Mouse (Mus musculus) NIH3T3 (cell line): ENCODE data around the gene Zfp710.
"Not testable (repeated sequence)": the region's sequence is repeated elsewhere in the genome, so short reads cannot be mapped to it uniquely, and the experiment has no call there.

Experiments
- DNase-seq: peaks from one replicate; pipeline ENCODE4 v3.0.0-alpha.2; 2012; ENCODE audit warnings: low read depth

Gene Zfp710

DNA sequence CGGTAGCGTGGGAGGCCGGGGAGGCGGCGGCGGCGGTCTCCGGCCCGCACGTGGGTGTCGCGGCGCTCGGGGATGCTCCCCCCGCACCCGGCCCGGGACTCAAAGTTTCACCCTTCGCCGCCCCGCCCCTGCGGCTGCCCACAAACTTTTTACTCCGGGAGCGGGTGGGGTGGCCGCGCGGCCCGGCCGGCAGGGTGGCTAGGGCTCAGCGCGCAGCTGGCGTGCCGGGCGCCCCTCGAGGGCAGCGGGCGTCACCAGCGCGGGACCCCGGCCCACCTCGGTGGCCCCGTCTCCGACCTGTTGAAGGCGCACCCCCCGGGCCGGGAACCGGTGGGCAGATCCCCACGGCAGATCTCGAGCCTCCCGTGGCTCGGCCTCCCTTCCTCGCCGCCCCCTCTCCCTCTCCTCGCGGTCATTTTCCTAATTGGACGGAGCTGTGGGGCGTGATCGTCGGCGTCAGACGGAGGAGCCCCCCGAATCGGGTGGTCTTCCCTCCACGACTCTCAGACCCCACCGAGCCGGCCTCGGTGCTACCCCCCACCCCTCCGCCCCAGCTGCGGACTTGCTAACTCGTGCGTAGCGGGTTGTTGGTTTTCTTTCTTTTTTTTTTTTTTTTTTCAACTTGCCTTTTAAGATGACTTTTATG is 2.5 kb downstream of the Zfp710 start:
- peak; percentile 80 for DNase-seq

GRCm38 (mm10) chr7:80027636-80028417 is 3.2 kb downstream of the Zfp710 start:
- peak; percentile 22 for DNase-seq

GRCm38 (mm10) chr7:80028418-80028720 is 3.8 kb downstream of the Zfp710 start:
- no peak for DNase-seq

GRCm38 (mm10) chr7:80030009-80030408 is 5.4 kb downstream of the Zfp710 start:
- DNase-seq = no peak

DNA sequence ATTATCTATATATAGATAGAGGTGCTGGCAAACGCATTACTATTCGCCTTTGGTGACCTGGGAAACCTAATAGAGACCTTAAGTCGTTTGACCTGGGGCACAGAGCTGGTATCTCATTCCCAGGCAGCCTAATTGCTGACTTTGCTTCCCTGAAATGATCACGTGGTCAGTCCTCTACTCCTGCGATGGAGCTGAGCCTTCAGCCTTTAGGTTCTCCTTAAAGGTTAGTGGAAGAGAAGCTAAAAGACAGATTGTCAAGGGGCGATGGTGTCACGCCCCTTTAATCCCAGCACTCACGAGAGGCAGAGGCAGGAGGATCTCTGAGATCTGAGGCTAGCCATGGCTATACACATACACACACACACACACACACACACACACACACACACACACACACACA is 5.9 kb downstream of the Zfp710 start:
- no peak for DNase-seq

DNA sequence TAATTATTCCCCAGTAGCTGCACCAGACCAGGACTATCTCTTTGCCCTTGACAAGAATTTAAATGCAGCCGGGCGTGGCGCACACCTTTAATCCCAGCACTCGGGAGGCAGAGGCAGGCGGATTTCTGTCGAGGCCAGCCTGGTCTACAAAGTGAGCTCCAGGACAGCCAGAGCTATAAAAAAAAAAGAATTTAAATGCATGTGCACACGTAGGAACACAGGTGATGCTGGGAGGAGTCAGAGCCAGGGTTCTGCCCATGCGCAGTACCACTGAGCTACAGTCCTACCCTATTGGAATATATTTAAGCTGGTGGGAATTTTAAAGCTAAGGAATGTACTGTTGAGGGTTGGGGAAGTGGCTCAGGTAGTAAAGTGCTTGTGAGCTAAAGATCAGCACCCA is 6.4 kb downstream of the Zfp710 start:
- no peak for DNase-seq

DNA sequence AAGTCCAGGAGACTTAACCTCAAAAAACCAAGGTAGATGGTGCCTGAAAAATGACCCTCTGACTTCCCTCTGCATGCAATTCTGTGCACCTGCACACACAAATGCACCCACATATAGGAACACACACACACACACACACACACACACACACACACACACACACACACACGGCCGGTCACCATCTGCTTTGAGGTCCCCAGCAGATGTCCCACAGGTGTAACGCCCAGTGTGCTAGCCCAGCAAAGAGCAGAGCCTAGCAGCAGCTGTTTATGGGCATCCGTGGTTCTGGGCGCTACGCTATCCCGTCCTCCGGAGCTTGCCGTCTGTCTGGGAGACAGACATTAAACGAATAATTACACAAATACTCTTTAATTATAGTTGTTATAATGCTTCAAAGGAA is 6.9 kb downstream of the Zfp710 start:
- DNase-seq = no peak

DNA sequence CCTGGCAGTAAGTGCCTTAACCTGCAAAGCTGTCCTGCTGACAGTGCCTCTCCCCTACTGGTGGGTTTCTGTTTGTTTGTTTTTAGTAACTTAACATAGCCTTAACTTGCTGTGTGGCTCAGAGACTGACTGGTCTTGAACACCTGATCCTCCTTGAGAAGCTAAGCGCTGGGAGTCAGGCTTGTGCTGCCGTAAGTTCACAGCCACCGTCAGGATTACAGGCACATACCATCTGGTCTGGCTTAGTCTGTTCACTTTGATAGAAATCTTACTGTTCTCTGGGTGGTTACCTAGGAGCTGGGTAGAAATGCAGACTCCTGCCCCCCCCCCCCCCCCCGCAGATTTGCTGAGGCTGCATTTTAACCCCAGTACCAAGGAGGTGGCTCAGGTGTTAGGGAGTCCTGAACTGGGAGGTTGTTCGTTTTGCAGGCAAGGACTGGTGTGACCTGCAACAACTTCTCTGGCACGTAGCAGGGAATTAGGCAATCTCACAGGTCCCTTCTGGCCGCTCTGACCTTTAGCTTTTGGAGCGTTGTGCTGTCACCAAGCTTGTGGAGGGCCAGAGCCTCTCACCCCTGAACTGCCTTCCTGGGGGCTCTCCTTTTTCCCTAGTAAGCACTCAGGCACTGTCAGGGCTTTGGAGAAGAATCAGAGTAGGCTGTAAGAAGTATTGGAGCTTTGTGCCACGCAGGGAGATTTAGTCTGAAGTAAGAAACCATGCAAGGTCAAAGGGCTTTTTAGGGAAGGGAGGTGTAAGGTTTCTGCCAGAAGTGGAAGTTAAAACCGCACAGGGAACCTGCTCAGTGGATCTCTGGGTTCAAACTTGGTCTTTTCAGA is 7.8 kb downstream of the Zfp710 start:
- DNase-seq = no peak

DNA sequence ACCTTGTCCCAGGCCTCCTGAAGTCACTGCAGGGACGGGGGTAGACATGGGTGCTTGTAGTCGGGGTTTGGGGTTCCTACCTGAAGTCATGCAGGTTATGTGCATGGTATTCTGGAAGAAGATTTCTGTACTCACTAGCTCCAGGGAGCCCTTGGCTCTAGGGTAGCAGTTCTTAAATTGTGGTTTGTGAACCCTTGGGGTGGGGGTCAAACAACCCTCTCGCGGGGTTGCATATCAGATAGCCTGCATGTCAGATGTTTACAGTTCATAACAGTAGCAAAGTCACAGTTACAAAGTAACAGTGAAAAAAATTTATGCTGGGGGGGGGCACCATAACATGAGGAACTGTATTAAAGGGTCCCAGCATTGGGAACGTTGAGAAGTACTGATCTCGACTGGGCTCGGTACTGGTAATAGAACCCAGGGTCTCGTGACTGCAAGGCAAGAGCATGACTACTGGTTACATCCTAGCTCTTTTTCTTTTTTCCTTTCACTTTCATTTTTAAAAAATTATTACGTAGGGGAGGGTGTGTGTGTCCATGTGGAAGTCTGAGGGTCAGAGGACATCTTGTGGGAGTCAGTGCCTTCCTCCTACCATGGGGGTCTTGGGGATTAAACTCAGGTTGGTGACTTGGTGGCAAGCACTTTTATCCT is 8.6 kb downstream of the Zfp710 start:
- DNase-seq = no peak

DNA sequence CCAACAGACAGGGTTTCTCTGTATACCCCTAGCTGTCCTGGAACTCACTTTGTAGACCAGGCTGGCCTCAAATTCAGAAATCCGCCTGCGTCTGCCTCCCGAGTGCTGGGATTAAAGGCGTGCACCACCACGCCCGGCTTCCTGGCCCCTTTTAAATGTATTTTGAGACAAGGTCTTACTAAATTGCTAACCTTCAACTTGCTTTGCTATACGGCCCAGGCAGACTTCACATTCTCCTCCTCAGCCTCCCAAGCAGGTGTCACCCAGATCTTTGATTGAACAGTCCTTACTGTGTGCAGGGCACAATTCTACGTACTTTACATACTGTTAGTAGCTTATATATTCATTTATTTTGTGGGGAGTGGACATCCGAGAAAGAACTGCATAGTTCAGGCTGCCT is 9.2 kb downstream of the Zfp710 start:
- no peak for DNase-seq

DNA sequence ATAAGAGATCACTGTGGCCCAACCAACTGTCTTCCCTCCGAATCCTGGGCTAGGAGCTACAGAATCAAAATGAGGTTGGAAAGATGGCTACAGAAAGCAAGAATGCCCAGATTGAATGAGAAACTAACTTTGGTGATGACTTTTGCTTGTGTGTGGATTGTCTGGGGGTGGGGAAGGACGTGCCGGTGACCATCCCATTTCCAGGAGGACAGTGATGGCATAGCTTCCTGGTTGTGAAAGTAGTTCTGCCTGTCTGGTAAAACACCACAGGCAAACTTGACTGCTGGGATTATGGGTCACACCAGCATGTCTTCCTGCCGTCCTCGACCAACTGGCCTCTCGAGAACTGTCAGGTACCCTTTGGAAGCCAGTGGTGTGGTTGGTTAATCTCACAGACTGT is 10.5 kb downstream of the Zfp710 start:
- DNase-seq = no peak

GRCm38 (mm10) chr7:80035748-80036147 is 11.1 kb downstream of the Zfp710 start:
- peak; percentile 90 for DNase-seq

- no peak for DNase-seq
These were observed 15.1 kb downstream of the Zfp710 start for GRCm38 (mm10) chr7:80039699-80040098.

DNA sequence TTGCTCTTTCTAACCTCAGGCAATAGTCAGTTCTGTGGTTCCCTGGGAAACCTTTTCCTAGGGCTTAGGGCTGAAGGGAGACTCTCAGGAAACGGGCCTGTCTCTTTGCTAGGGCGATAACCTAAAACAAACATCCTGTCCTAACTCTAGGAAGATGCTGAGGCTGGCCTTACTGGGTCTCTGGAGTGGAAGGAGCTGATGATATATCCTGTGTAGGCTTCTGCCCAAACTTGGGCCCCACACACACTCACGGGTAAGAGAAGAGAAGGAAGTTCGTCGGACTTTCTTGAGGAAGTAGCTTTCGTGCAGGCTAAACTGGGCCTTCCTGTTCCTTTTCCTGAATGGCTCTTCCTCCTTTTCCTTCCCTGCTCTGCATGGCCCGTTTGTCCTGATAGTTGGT is 19.6 kb downstream of the Zfp710 start:
- DNase-seq = no peak

GRCm38 (mm10) chr7:80047041-80047440 is 22.4 kb downstream of the Zfp710 start:
- DNase-seq = no peak

DNA sequence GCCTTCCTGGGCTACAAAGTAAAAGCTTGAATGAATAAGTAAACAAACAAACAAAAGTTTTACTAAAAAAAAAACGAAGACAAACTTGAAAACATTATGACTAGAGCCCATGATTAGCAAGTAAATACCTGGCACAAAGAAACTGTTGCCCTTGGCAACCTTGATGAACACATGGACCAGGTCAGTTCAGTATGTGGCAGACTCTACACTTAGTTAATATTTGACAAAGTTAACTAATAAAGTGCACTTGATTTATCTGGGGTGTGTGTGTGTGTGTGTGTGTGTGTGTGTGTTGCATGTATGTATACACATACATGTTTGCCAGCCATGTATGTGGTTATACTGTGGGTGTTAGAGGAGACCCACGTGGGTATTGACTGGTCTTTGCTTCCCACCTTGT is 25.1 kb downstream of the Zfp710 start:
- no peak for DNase-seq

DNA sequence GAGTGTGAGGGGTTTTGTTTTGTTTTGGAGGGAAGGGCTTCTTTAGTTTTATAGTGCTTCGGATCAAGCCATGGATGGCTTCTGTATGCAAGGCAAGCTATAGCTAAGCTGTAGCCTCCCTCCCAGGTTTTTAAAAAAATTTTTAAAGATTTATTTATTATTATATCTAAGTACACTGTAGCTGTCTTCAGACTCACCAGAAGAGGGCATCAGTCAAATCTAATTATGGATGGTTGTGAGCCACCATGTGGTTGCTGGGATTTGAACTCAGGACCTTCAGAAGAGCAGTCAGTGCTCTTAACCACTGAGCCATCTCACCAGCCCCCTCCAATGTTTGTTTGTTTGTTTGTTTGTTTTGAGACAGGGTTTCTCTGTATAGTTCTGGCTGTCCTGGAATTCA is 25.8 kb downstream of the Zfp710 start:
- DNase-seq = not testable (repeated sequence)

DNA sequence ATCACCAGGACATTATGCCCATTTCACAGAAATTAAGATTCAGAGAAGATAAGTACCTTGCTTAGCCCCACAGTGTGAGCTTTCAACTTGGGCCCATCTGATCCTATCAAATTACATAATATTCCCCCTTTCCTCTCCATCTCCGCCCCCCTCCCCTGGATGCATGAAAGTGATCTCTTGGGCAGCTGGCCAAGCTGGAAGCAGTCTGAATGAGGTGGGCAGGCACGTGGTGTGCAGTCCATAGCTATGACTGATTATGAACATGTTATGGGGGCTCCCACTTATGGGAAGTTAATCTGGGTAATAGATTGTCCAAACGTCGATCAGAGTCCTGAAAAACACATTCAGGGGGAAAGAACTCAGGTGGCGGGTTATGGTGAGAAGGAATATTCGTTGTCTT is 27.2 kb downstream of the Zfp710 start:
- DNase-seq = no peak

GRCm38 (mm10) chr7:80052261-80052660 is 27.6 kb downstream of the Zfp710 start:
- DNase-seq = no peak

DNA sequence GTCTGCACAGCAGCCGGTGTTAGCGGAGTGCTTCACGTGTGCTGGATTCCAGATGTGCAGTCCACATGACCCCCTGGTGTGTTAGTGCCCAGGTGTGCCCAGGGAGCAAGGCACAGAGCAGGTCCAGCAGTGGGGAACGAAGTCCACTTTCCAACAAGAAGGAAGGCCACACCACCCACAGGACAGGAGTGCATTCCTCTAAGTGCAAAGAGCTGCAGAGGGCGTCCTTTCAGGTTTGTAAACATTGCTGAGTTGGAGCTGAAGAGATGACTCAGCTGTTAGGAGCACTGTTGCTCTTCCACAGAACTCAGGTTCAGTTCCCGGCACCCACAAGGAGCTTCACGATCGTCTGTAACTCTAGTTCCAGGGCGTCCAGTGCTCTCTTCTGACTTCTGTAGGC is 28.5 kb downstream of the Zfp710 start:
- DNase-seq = no peak

GRCm38 (mm10) chr7:80055781-80056180 is 31.2 kb downstream of the Zfp710 start:
- DNase-seq = no peak

DNA sequence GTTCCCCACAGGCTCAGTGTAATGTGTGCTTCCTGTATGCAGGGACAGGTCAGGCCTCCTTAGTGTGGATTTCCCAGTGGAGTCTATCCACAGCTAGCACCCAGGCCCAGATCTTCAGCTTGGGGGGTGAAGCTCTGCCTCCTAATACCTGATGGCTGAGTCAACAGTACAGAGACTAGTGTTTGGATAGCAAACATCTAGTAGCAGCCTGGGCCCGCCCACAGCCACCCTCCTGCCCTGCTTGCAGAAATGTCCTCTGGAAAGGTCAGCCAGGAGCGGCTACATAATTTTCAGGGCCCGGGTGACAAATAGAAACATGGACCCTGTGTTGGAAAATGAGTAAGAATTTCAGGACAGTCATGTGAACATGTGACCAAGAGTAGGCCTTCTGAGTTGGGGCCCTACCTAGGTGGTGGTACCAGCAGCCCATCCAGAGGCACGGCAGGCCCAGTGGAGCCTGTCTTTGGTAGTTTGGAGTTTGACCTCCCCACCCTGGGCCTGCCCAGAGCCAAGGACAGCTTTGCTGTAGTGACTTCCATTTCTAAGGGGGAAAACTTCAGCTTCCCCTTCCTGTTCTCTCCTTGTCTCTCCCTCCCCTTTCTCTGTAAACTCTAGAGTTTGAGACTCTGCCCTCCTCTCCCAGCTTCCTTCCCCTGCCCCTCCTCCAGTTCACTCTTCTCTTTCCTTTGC is 32.5 kb downstream of the Zfp710 start:
- DNase-seq = peak; percentile 49
